Mouse (Mus musculus): ENCODE data around the gene Plekhh1.

Plekhh1 gene

DNA sequence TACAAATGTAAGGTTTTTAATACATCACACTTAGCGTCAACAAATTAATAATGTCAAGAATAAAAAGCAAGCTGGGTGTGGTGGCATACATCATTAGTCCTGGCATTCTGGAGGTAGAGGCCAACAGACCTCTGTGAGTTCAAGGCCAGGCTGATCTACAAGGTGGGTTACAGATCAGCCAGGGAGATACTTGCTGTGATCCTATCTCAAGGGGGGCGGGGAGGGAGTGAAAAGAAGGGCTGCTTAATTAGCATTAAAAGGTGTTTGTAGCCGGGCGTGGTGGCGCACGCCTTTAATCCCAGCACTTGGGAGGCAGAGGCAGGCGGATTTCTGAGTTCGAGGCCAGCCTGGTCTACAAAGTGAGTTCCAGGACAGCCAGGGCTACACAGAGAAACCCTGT, 1.4 kb upstream of the Plekhh1 start:
- CTCF ChIA-PET = interaction anchor here (0.5 kb wide), 1 partner anchor 44 kb away, joined by 7 read pairs; no protein-coding TSS in a partner anchor

DNA sequence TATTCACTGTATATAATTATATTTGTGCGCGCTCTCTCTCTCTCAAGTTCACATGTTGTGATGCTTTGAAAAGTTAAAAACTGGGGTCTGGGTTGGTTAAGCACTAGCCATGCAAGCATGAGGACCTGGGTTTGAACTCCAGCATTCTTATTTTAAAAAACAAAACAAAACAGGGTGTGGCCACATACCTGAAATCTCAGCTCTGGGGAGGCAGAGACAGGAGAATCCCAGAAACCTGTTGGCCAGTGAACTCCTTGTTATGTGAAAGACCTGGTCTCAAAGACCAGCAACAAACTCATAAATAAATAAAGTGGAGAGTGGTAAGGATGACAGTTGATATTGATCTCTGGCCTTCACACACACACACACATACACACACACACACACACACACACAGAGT, 5.4 kb downstream of the Plekhh1 start:
- CTCF ChIA-PET = no interaction called here

DNA sequence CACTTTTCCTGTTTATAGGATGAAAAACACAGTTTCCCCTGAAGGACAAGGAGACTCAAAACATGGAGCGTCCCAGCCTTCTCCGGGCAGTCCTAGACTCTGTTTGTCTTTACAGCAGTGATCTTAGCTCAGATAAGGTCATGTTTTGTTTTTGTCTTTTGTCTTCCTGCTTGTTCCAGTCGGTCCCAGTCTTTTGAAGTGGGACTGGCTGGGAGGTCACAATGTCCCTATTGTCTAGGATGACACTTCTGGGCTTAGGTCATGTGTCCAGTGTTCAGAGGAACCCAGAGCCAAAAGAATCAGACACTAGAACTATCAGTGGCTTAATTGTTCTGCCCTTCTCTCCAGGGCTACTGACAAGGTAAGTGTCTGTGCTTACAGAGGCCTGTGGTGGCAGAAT, 6.4 kb downstream of the Plekhh1 start:
- CTCF ChIA-PET = no interaction called here

DNA sequence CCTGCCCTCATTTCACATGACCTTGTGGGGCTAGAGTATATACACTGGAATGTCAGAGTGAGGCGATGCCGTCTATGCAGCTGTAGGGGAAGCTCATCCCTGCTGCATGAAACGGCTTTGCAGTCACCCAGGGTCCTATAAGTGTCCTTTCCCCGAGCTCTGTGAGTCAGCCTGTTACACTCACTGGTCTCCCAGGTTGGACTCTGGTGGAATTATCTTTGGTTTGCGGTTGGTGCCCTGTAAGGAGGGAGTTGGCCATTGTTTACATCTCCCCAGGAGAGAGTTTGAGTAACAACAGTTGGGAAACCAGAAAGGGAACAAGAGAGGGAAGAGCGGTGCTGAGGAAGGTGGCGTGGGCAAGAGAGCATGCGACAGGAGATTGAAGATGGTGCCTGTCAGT, 10.7 kb downstream of the Plekhh1 start:
- CTCF ChIA-PET = interaction anchor here (0.7 kb wide), 1 partner anchor 19 kb away, joined by 9 read pairs; no protein-coding TSS in a partner anchor

DNA sequence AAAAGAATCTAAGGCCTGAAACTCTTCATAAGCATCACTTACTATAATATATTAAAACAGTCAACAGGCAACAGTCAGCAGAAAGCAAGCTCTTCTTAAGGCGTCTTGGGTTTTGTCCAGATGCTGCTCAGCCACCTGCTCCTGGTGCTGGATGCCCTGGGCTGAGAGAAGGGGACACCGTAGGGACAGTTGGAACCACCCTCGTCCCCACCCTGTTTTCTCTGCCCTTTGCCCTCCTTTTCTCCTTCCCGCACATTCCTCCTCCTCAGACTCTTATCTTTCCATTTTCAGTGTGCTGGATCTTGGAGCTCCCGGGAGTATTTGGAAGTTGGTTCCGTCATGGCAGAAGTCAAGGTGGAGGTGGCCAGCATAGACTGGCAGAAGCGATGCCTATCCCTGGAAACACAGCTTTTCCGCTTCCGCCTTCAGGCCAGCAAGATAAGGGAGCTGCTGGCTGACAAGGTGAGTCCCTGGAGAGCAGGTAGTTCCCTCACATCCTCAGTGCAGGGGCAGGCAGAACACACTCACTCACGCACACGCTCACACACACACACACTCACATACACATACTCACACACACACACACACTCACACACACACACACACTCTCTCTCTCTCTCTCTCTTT, 11.4 kb downstream of the Plekhh1 start:
- CTCF ChIA-PET = no interaction called here

DNA sequence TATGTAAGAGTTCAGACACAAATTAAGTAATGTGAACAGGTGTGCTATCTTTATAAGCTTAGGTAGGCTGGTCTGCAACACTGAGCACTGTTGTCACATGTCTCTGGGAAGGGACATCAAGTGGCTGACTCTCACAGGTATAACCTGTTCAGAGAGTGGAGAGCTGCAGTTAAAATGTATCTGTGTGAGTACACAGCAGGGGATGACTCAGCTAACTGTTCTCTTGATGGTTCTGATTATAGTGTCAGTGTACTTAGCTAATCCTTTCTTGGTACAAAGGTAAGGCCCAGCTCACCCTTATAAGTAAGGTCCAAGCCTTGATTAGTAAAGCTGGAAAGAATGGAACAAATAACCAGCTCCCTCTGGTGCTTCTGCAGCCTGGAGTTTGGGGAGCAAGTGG, 12.5 kb downstream of the Plekhh1 start:
- CTCF ChIA-PET = no interaction called here

DNA sequence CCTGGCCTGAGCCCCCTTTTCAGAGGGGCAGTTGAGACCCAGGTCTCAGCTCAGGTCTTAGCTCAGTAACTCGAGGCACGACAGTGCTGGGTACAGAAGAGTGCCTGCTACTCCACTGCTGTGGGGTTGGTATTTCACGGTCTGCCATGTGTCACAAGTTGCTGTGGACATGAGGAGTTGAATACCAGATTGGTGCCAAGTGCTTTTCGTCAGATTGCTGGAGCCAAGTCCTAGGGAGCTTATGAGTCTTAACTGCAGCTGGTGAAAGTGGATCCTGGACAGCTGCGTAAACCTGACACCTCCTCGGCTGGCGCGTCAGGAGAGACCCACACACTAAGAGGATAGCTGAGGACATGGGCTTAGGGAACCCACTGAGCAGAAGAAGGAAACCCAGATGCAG, 15.7 kb downstream of the Plekhh1 start:
- CTCF ChIA-PET = no interaction called here

DNA sequence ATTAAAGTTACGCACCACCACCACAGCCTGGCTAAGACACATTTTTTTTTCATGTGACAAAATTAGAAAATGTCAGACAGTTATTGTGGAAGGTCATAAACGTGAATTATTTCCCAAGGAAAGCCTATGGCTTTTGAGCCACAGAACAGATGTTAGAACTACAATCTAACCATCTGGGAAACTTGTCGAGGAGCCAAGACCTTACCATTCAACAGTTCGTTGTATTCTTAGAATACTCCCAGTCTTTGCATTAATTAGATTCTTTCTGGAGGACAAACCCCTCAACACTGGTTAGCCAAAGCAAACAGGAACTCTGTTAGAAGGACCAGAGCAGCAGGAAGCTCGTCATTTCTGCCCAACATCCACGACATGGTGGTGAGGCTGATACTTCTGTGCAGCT, 17.2 kb downstream of the Plekhh1 start:
- CTCF ChIA-PET = no interaction called here

DNA sequence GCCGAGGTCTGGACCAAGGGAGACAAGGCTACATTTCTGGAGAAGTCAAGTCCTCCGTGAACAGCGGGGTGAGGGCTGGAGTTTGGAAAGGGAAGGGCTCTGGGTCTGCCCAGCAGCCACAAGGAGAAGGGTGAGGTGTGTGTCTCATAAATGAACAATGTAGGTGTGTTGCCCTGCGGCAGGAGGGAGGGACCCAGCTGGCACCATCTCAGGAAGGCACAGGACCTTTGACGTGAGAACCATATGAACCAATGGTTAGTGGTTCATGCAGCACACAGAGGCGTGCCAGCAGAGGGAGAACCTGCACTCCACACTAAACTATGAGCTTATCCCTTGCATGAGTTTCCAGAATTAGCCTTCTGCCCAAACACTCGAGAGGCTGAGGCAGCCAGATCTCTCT, 18.2 kb downstream of the Plekhh1 start:
- CTCF ChIA-PET = no interaction called here

DNA sequence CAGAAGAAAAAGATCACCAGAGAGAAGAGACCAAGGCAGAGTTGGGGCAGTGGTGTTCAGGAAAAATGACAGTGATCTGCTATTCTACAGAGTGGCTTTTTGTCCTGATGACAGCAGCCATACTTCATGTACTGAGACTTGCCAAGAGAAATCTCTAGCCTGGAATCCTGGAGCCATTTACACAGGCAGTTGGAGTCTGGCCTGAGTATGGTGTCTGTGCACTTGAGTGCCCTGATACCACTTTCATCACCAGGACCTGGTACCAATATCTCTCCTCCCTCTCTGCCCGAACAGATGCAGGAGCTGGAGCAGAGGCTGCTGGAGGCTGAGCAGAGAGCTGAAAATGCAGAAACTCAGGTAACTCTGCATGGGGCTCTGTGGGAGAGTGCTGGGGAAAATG, 19.9 kb downstream of the Plekhh1 start:
- CTCF ChIA-PET = no interaction called here

DNA sequence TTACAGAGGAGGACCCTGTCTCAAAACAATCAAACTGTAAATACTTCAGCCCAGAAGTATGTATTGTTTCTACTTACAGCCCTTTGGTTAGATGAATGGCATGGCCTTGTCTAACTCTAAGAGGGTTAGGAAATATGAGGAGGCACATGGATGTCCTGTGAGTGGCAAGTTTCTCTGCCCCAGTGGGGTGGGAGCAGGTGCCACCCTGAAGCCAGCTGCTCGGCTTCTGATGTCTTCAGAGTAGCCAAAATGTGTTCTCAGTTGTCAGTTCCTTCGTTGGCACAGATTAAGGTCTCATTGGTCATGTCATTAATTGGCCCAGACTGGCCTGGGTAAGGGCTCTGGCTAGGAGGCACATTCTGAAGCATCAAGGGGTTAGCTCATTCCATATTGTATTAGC, 20.8 kb downstream of the Plekhh1 start:
- CTCF ChIA-PET = no interaction called here

DNA sequence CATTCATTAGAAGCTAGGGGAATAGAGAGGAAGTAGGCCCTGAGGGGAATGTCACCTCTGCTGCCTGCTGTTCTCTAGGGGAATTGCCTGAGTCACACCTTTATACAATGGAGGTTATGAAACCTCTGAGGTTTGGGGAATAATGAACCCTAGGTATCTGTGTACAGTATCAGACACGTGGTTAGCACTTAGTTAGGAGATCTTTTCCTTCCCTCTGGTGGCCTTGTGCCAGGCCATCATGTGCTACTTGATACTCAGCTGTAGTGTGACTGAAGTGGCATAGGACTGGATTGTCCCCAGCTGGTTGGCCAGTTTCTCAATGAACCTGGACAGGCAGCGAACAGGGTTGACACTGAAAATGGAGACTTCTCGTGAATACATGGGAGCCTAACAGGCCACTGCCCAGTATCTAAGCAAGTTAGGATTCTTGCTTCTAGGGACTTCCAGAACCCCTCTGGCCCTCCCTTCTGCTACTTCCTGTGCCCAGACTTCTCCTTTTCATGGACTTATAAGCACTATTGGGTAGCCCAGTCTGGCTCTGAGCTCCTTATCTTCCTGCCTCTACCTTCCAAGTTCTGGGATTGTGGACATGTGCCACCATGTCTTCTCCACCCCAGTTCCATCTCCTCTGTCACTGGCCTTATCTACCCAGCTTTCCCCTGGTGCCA, 21.7 kb downstream of the Plekhh1 start:
- CTCF ChIA-PET = no interaction called here

DNA sequence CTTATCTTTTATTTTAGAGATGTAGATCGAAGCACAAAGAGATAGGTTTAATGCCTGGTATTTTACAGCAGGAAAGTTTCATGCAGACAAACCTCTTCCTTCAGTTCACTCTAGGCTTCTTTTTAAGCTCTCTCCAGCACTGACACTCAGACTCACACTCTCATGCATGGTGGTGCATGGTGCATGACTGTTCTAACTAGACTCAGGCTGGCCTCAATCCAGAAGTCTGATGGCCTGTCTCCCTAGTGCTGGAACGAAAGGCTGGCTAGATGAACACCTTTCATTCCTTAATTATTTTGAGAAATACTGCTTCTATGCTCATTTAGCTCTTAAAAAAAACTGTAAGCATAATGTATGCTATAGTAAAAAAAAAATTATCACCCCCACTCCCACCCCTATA, 23.1 kb downstream of the Plekhh1 start:
- CTCF ChIA-PET = no interaction called here

DNA sequence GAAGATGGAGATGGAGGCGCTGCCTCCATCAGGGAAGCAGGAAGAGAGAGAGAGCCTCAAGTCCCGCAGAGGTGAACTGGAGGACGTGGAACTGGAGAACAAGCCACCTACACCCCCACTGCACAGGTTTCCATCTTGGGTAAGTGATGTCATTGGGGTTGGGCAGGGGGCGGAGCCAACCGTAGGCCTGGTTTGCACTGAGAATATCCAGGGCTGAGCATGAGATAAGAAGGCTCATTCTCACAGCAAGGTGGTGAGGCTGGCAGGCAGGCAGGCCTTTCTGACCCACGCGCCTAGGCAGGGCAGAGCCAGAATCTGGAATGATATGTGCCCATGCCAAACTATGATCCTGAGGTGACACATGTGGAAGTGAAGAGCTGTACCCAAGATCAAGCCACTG, 26.3 kb downstream of the Plekhh1 start:
- CTCF ChIA-PET = no interaction called here

DNA sequence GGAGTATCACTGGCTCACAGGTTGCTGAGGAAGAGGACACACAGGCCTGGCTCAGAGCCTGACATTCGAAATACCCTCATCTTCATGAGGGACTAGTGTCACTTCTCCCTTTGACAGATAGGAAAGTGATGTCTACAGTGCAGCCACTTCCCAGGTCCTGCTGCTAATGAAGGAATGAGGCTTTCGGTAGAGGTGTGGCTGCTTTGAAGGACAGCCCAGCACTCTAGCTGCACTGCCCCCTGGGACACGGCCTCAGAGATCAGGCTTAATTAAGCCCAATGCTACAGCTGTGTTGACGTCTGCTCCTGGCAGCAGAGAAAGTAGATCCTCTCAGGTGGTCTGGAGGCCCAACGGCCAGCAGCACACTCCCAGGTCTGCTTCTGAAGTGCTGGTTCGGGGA, 30.6 kb downstream of the Plekhh1 start:
- CTCF ChIA-PET = no interaction called here

DNA sequence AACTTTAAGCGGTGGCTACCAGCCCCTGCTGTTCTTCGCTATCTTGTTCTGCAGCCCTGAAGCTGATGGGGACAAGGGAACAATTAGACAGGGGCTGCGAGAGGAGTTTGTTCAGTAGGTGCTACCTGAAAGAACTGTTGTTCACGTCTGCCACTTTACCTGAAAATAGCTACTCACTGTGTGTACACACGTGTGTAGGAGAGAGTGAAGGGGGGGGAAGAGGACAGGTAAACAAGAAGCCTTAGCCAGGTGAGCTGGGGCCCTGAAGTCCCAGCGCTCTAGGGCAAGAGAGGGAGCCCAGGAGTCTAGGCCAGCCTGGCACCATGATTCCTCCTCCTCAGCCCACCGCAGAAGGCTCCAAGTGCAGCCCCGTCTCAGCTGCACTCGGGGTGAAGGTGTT, 31.2 kb downstream of the Plekhh1 start:
- CTCF ChIA-PET = no interaction called here

DNA sequence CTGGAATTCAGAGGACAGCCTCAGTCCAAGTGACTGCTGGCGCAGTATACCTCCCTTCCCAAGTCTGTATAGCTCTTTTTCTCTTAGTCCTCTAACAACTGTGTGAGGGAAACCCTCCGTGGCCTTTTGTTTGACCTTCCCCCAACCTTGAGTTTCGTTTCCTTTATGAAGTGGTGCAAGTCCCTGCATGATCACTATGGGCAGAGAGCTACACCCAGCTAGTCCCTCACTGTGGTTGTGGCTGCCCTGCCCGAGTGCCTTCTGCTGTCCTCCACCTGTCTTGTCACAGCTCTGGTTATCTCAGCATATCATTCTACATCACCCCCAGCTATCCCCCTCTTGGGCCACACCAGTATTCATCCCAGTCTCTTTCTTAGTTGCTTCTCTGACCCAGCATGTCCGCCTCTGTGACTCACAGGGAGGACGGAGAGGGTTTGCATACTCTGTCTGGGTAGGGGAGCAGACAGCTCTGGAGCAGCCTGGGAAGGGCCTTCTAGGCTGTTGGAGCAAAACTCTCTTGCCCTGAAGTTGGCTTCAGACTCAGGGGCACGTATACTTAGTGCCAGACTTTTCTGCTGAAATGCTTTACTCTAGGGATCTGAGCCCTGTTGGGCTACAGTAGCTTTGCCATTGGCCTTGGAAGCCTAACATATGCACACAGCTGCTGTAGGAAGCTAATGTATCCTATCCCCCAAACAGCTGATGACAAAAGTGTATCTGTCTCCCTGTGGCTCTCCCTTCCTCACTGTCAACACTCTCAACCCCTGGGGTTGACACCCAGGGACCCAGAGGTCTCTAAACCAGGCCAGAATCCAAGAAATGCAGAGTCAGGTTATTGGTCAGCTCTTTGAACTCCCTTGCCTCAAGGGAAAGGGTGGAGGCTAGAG, 32.0 kb downstream of the Plekhh1 start:
- CTCF ChIA-PET = no interaction called here

DNA sequence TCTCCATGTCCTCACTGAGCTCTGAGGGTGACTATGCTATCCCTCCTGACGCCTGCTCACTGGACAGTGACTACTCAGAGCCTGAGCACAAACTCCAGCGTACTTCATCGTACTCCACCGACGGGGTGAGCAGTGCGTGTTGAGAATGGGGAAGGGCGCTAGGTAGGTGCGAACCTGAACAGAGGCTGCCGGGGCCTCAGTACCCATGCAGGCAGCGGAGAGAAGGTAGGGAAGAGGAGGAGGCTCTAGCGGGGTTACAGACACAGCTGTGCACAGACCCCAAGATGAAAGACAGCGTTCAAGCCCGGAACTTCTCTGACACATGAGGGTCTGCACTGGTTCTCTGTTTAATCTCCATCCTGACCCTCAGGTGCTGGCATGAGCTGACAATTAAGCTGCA, 35.5 kb downstream of the Plekhh1 start:
- CTCF ChIA-PET = no interaction called here

DNA sequence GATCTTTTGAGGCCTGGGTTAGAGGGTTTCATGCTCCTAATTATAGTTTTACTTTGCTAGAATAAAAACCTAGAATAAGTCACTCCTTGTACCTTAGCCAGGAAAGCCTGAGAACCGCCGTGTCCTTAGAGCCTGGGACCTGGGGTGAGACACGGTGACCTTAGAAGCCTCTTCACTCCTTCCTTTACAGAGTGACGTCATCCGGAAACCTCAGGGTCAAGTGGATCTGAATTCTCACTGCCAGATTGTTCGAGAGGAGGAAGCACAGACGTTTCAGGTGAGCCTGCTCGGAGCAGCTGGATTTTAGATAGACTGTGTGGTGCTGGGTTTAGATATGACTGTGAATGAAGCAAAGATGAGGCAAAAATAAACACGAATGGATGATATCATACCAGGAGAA, 37.5 kb downstream of the Plekhh1 start:
- CTCF ChIA-PET = no interaction called here

DNA sequence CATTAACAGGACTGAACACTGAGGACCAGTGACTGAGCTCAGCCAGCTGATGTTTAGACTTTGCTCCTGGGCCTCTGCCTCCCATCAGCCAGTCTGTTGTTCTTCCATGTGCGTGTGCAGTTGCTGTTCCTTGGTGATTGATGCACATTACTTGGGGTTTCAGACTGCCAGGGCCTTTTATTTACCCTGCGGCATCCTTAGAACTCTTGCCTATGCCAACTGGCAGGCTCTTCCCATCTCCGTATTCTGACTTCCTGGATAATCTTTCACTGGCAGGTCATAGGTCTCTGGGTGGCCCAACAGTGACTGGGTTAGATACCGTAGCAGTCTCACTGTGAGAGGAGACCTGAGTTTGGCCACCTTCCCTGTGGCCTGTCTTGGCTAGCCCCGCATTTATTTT, 38.6 kb downstream of the Plekhh1 start:
- CTCF ChIA-PET = no interaction called here

DNA sequence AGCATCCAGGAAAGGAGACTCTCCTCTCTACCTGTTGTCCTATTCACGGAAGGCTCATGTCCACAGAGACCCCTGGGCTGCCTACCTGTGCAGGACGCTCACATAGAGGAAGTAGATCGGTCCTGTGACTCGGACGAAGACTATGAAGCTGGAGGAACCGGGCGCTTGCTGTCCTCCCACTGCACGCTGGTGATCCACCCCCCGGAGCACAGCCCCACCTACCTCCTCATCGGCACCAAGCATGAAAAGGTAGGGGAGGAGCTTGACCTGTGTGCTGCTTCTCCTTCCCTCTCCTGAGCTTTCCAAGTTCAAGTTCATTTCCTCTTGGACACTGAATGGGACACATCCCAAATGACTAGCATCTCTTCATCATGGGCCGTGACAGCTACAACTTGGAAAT, 39.3 kb downstream of the Plekhh1 start:
- CTCF ChIA-PET = no interaction called here

DNA sequence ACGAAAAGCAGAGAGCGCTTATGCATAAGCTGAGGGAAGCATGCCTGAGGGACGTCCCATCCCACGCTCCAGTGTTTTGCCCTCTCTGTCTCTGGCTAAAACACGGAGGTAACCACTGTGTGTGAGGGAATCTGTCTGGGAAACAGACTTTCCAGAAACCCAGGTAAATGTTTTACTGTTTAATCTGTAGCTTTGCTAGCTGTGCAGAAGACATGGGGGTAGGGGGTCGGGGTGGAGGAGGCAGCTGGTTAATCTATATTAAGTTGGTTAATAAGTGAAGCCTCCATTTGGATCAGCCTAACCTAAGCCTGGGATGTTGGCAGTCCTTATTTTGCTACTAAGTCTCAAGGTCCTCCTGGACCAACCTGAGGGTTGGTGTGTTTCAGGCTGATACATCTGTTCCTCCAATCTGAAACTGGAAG, 40.2 kb downstream of the Plekhh1 start:
- CTCF ChIA-PET = no interaction called here

DNA sequence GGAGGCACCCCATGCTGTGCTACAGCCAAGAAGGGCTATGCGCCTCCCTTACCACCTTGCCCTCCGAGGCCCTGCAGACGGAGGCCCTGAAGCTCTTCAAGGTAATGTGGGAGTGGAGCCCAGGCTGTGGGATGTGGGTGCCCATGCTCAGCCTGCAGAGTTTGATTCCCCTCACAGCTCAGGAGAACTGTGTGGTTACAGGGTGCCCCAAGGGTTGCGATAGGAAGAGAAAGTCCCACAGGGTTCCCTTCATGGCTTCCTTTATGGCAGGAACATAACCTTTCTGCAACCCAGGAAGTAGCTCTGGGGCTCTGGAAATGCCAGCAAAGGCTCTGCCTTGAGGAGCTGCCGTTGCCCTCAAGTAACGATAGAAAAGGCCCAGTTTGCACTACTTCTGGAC, 41.0 kb downstream of the Plekhh1 start:
- CTCF ChIA-PET = no interaction called here

All from spleen, embryonic (tissue).